Mouse (Mus musculus) midbrain, postnatal 0 days (tissue): ENCODE results near the gene Spsb1. TPM values are rescaled to one million over a fixed set of nuclear protein-coding genes. Genes with fewer than 3 reads are reported as not detected.

Source experiments
- ATAC-seq: fragments of 200-750 bp; cut with Nextera tagmentation; 2 replicates; pipeline ENCODE4 v1.8.0; 2017; ENCODE audit warnings: moderate number of reproducible peaks, mild to moderate bottlenecking, moderate TSS enrichment, moderate library complexity; ENCODE audit not compliant: low FRiP score
- DNase-seq: peaks from one replicate; pipeline ENCODE4 v3.0.0-alpha.2; 2015; ENCODE audit warnings: low spot score
- H3K27ac ChIP-seq: fragments of 300-500 bp; sonication (generic); 2 replicates; pipeline ENCODE4 v1.5.1; 2014; ENCODE audit warnings: low read depth, mild to moderate bottlenecking, low read length, mixed read lengths
- H3K27me3 ChIP-seq: fragments of 300-500 bp; sonication (generic); 2 replicates; pipeline ENCODE4 v1.6.1; 2014; ENCODE audit warnings: low read length, control low read depth, mixed read lengths; ENCODE audit not compliant: insufficient read depth
- H3K36me3 ChIP-seq: fragments of 300-500 bp; sonication (generic); 2 replicates; pipeline ENCODE4 v1.6.1; 2014; ENCODE audit warnings: low read length, control low read depth, mixed read lengths; ENCODE audit not compliant: insufficient read depth
- H3K4me1 ChIP-seq: fragments of 300-500 bp; sonication (generic); 2 replicates; pipeline ENCODE4 v1.6.1; 2014; ENCODE audit warnings: mild to moderate bottlenecking, control low read depth, antibody characterized with exemption, low read length, mixed read lengths; ENCODE audit not compliant: insufficient read depth
- H3K4me2 ChIP-seq: fragments of 300-500 bp; sonication (generic); 2 replicates; pipeline ENCODE4 v1.6.1; 2014; ENCODE audit warnings: low read depth, mild to moderate bottlenecking, low read length, mixed read lengths; ENCODE audit not compliant: poor library complexity, severe bottlenecking
- H3K4me3 ChIP-seq: fragments of 300-500 bp; sonication (generic); 2 replicates; pipeline ENCODE4 v1.5.1; 2014; ENCODE audit warnings: low read depth, mild to moderate bottlenecking, low read length, moderate library complexity
- H3K9ac ChIP-seq: fragments of 300-500 bp; sonication (generic); replicated peaks from 2 replicates; pipeline ENCODE4 v1.6.1; 2014; ENCODE audit warnings: mild to moderate bottlenecking, low read length, moderate library complexity, mixed read lengths; ENCODE audit not compliant: poor library complexity, severe bottlenecking
- H3K9me3 ChIP-seq: fragments of 300-500 bp; sonication (generic); 2 replicates; pipeline ENCODE4 v1.6.1; 2016; ENCODE audit warnings: low read length, control low read depth
- CTCF ChIP-seq: IDR thresholded peaks from 2 replicates; pipeline ENCODE4 v1.5.1; 2016; ENCODE audit warnings: antibody characterized with exemption, mild to moderate bottlenecking
- WGBS: fragments of 180-500 bp; shearing (Covaris S2); extraction: QIAGEN DNeasy Blood & Tissue Kit; methylation state at CpG from one replicate; pipeline ENCODE4 v1.1.7; 2014; 5-methylcytosine and 5-hydroxymethylcytosine counted together
- polyA plus RNA-seq: library from polyadenylated mRNA; unstranded; fragments of >200 nt; fragmentation: Nextera tagmentation; extraction: Ambion mirVana; gene quantifications from 2 replicates; pipeline ENCODE4 v1.2.1, GENCODE M21; 2015
- total RNA-seq: library from RNA; depleted of rRNA; stranded (reverse); fragments of >200 nt; gene quantifications from 2 replicates; pipeline ENCODE4 v1.2.3, GENCODE M21; 2014

The Spsb1 gene
- total and polyA plus RNA-seq, 2 experiments from 2014 or later, result 4.7 to 13.6 TPM

DNA sequence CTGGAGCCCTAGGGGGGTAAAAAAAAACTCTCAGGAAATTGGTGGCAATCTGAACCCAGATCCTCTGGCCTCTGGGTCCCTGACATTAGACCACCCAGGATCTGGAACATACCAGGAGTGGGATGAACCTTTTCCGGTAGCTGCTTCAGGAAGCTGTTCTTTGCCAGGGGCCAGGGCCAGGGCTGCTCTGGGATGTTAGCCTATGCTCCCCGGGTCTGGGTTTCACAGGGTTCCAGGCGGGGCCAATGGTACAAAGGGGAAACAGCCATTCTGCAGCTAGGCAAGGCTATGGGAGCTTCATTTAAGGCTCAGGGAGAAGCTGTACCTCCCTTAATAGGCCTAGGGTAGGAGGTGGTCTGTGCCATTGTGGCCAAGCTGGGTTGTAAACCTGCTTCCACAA lies 9.9 kb upstream of the Spsb1 start:
- Histone ChIP-seq H3K4me1 (no peaks in the 10 kb centered on the region), H3K9ac (no peak overlapping the region), H3K27me3 (no peaks in the 10 kb centered on the region; the same call in 1 of the 2 replicates), H3K9me3 (no peaks in the 10 kb centered on the region), H3K4me2 (no peak overlapping the region), H3K36me3 (no peaks in the 10 kb centered on the region), H3K27ac (no peak overlapping the region), H3K4me3 (no peak overlapping the region)
- WGBS, result 69% methylated on average over 3 of the region's 3 CpGs
- DNase-seq (no peak), ATAC-seq (no peak)
- TF ChIP-seq CTCF, result no peak

DNA sequence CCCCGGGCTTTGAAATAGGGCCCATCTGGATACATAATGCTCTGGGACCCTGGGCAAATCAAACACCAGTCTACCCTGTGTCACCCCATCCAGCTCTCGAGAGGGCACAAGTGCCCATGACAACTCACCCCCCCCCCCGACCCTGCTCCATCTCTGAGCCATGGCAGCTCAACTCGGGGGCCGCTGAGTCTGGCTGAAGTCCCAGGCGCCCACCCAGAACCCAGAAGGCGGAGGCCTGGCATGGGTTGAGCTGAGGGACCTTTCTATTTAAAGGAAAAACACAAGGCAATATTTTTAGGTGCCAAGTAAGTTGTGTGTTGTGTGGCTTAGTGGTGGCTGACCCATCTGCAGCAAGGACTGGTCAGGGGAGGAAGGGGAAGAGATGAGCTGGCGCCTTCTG lies 9.4 kb upstream of the Spsb1 start:
- TF ChIP-seq CTCF, result no peak
- no peak for ATAC-seq
- 79% methylated on average over 8 of the region's 8 CpGs for WGBS

DNA sequence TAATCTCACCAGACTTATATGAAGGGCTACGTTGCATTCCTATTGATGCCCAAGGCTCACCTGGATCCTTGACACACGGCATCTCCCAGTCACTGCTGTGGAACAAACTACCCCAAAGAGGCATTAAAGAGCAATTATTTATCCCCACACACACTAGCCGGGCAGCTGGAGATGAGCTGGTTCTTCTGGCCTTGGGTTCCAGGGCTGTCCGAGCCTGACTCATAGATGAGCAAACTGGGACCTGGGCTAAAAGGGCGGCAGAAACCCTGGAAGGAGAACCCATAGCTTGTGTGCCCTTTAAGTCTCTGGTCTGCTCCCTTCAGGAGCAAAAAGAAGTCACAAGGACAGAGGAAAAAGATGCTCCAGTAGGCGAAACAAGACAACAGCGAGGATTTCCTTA lies 5.5 kb upstream of the Spsb1 start:
- Histone ChIP-seq H3K9me3 (no peaks in the 10 kb centered on the region), H3K27ac (no peak overlapping the region), H3K4me1 (no peaks in the 10 kb centered on the region), H3K9ac (no peak overlapping the region), H3K27me3 (peaks cover 17% of the 10 kb centered on the region; the same call in 1 of the 2 replicates), H3K4me2 (no peak overlapping the region), H3K4me3 (no peak overlapping the region), H3K36me3 (no peaks in the 10 kb centered on the region)
- no peak for DNase-seq
- 93% methylated on average over 7 of the region's 7 CpGs for WGBS
- ATAC-seq, result no peak
- no peak for TF ChIP-seq CTCF

More for the DNA sequence above, 9.4 kb upstream of the Spsb1 start:
- Histone ChIP-seq H3K9me3 (no peaks in the 10 kb centered on the region), H3K4me1 (no peaks in the 10 kb centered on the region), H3K36me3 (no peaks in the 10 kb centered on the region), H3K4me3 (no peak overlapping the region), H3K27ac (no peak overlapping the region), H3K4me2 (no peak overlapping the region), H3K9ac (no peak overlapping the region), H3K27me3 (no peaks in the 10 kb centered on the region; the same call in 1 of the 2 replicates)
- no peak for DNase-seq

DNA sequence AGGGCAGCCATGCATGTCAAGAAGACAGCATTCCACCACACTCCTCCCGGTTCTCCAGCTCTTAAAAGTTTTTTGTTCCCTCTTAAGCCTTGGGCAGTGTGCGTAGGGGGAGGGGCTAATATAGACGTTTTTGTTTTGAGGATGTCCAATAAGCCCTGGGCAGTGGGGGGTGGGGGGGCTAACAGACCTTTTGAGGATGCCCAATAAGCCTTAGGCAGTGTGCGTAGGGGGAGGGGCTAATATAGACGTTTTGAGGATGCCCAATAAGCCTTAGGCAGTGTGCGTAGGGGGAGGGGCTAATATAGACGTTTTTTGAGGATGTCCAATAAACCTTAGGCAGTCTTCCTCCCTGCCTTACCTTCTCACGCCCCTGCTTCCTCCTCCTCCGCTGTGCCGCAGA lies 5.0 kb upstream of the Spsb1 start:
- Histone ChIP-seq H3K27me3 (peaks cover 17% of the 10 kb centered on the region; the same call in 1 of the 2 replicates), H3K9ac (no peak overlapping the region), H3K4me2 (no peak overlapping the region), H3K4me1 (no peaks in the 10 kb centered on the region), H3K27ac (no peak overlapping the region), H3K36me3 (no peaks in the 10 kb centered on the region), H3K9me3 (no peaks in the 10 kb centered on the region), H3K4me3 (no peak overlapping the region)
- no peak for TF ChIP-seq CTCF
- ATAC-seq, result no peak
- DNase-seq, result no peak
- WGBS, result 45% methylated on average over 10 of the region's 10 CpGs

DNA sequence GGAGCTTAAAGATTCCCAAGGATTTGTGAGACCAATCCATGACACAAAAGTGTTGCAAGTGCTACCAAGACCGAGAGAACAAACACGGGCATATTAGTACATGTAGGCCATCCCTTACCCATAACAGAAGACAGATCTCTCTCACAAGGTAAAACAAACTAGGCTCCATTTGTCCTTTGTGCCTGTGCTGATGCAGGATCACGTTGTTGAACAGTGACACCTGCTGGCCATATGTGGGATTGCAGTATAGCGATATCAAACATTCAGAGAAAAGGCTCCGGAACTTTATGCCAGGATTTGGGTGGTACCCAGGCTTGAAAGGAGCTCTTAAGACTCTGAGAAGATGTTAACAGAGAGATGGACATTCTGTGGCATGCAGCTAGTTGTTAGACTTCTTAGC lies 3.7 kb upstream of the Spsb1 start:
- Histone ChIP-seq H3K9me3 (no peaks in the 10 kb centered on the region), H3K4me2 (no peak overlapping the region), H3K4me3 (no peak overlapping the region), H3K4me1 (no peaks in the 10 kb centered on the region), H3K27me3 (peaks cover 17% of the 10 kb centered on the region; the same call in 1 of the 2 replicates), H3K27ac (no peak overlapping the region), H3K9ac (no peak overlapping the region), H3K36me3 (no peaks in the 10 kb centered on the region)
- DNase-seq (peak; percentile 87), ATAC-seq (no peak)
- 4% methylated on average over 5 of the region's 5 CpGs for WGBS
- peak; percentile 100 for TF ChIP-seq CTCF

DNA sequence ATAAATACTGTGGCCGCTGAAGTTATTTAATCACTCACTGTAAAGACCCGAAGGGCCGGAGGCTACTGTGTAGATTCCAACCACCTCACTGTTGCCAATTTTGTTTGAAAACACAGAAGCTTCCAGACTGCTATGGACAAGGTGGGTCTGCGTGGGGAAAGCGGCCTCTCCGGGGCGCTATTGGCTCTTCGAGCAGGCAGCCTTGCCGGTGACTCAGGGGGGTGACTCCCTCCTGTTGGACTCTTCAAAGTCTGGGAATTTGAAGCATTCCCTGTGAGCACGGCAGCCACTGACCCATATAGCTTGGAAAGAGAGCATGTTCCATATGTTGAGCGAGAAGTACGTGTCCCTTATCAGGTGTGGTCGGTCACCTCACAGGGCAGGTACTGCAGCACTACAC lies 1.2 kb upstream of the Spsb1 start:
- TF ChIP-seq CTCF, result no peak

More for the DNA sequence above, 1.2 kb upstream of the Spsb1 start:
- Histone ChIP-seq H3K4me2 (no peak overlapping the region), H3K9me3 (no peaks in the 10 kb centered on the region), H3K27ac (no peak overlapping the region), H3K4me1 (no peaks in the 10 kb centered on the region), H3K27me3 (peaks cover 25% of the 10 kb centered on the region), H3K36me3 (no peaks in the 10 kb centered on the region), H3K4me3 (no peak overlapping the region), H3K9ac (no peak overlapping the region)
- WGBS, result 44% methylated on average over 13 of the region's 13 CpGs
- ATAC-seq (no peak), DNase-seq (no peak)
